Mouse (Mus musculus) hindbrain, embryonic 13.5 days (tissue): ENCODE measurements around the gene Hfm1. TPM values are rescaled to one million over a fixed set of nuclear protein-coding genes. Genes with fewer than 3 reads are reported as not detected.

ENCODE experiments used
- ATAC-seq: fragments of 200-750 bp; cut with Nextera tagmentation; 2 replicates; pipeline ENCODE4 v1.8.0; 2017; ENCODE audit warnings: moderate TSS enrichment; ENCODE audit not compliant: low FRiP score
- H3K27ac ChIP-seq: fragments of 300-500 bp; sonication (generic); 2 replicates; pipeline ENCODE4 v1.5.1; 2015; ENCODE audit warnings: inconsistent platforms, mild to moderate bottlenecking, moderate library complexity
- H3K27me3 ChIP-seq: fragments of 300-500 bp; sonication (generic); 2 replicates; pipeline ENCODE4 v1.6.1; 2015; ENCODE audit warnings: mild to moderate bottlenecking, inconsistent platforms
- H3K36me3 ChIP-seq: fragments of 300-500 bp; sonication (generic); 2 replicates; pipeline ENCODE4 v1.6.1; 2015; ENCODE audit warnings: mild to moderate bottlenecking, inconsistent platforms
- H3K4me1 ChIP-seq: fragments of 300-500 bp; sonication (generic); replicated peaks from 2 replicates; pipeline ENCODE4 v1.6.1; 2015; ENCODE audit warnings: inconsistent platforms
- H3K4me2 ChIP-seq: fragments of 300-500 bp; sonication (generic); 2 replicates; pipeline ENCODE4 v1.6.1; 2015; ENCODE audit warnings: inconsistent platforms, mild to moderate bottlenecking, moderate library complexity
- H3K4me3 ChIP-seq: fragments of 300-500 bp; sonication (generic); 2 replicates; pipeline ENCODE4 v1.5.1; 2015; ENCODE audit warnings: mild to moderate bottlenecking, inconsistent platforms
- H3K9ac ChIP-seq: fragments of 300-500 bp; sonication (generic); 2 replicates; pipeline ENCODE4 v1.6.1; 2015; ENCODE audit warnings: mild to moderate bottlenecking, inconsistent platforms
- H3K9me3 ChIP-seq: fragments of 300-500 bp; sonication (generic); 2 replicates; pipeline ENCODE4 v1.6.1; 2016; ENCODE audit warnings: inconsistent platforms
- WGBS: fragments of 180-500 bp; shearing (Covaris S2); methylation state at CpG from one replicate; pipeline ENCODE4 v1.1.7; 2015; 5-methylcytosine and 5-hydroxymethylcytosine counted together
- microRNA-seq: library from miRNA; unstranded; fragments of <30 nt; microRNA quantifications from one replicate; pipeline ENCODE4, GENCODE M21; 2016
- polyA plus RNA-seq: library from polyadenylated mRNA; unstranded; fragments of >200 nt; fragmentation: Nextera tagmentation; extraction: Ambion mirVana; gene quantifications from 2 replicates; pipeline ENCODE4 v1.2.1, GENCODE M21; 2015

Gene Hfm1
- polyA plus RNA-seq, 1 experiment from 2014 or later, result 5.9 TPM

DNA sequence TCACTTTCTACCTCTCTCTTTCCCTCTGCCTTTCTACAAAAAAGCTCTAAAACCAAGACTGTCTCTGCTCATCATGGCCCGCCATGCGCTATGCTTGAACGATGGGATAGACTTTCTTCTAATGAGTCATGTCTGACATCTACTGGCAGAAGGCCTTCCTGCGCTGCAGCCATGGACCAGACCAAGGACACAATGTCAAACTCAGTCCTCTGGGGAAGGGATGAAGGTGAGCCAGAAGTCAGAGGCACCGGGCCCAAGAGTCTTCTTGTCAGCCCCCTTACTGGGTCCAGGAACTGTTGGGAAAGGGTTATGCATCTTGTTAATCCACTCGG is 134.9 kb downstream of the Hfm1 start:
- ATAC-seq, result peak; percentile 66

DNA sequence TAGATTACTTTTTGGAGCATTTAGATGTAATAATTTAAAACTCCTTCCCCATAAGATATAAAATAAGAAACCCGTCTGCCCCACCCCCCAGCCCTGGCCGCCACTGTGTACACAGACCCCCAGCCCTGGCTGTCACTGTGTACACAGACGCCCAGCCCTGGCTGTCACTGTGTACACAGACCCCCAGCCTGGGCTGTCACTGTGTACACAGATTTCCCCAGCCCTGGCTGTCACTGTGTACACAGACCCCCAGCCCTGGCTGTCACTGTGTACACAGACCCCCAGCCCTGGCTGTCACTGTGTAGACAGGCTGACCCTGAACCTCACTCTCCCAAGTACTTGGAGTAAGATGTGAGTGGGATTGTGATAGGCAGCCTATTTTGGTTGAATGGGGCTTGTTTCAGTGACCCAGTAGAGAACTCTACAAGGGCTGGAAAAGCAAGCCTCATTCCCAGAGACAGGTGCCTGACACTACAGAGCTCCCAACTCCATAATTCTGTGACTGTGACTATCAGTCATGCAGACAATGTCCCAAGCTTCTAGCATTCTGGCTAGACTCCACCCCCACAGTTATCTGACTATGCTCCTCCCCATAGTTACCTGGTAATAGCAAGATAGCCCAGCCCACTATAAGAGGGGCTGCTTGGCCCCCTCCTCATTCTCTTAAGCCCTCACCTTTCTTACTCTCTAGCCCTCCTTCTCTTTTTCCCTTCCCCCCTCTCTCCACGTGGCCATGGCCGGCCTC is 135.5 kb downstream of the Hfm1 start:
- Histone ChIP-seq H3K27ac (no peak overlapping the region), H3K4me2 (no peak overlapping the region), H3K36me3 (no peaks in the 10 kb centered on the region), H3K4me3 (no peak overlapping the region), H3K9me3 (no peaks in the 10 kb centered on the region), H3K9ac (no peak overlapping the region), H3K4me1 (no peaks in the 10 kb centered on the region), H3K27me3 (peaks cover 10% of the 10 kb centered on the region; the same call in 1 of the 2 replicates)
- 37% methylated on average over 5 of the region's 5 CpGs for whole genome bisulfite sequencing
- ATAC-seq, result peak; percentile 45

More for the DNA sequence above, 134.9 kb downstream of the Hfm1 start:
- no peak overlapping the region for H3K4me3 ChIP-seq
- no peak overlapping the region for H3K9ac ChIP-seq
- no peaks in the 10 kb centered on the region for H3K4me1 ChIP-seq
- no peak overlapping the region for H3K4me2 ChIP-seq
- 20% methylated on average over 6 of the region's 6 CpGs for WGBS
- H3K9me3 ChIP-seq, result no peaks in the 10 kb centered on the region
- H3K36me3 ChIP-seq, result no peaks in the 10 kb centered on the region
- peaks cover 10% of the 10 kb centered on the region; the same call in 1 of the 2 replicates for H3K27me3 ChIP-seq
- no peak overlapping the region for H3K27ac ChIP-seq

Small RNAs within 50 kb of the gene (microRNA-seq; reads per million reads assigned to microRNA genes)
- not detected for gene Gm27527

Other genes with a start within 250 kb of the Hfm1 start
- 75.5 and 82.1 TPM in 2 replicates for gene Zfp644, start 229.0 kb downstream of the Hfm1 start, polyA plus RNA-seq
- 40.6 and 41.1 TPM in 2 replicates for gene Cdc7, start 38.0 kb upstream of the Hfm1 start, polyA plus RNA-seq